Comparison of ENCODE assay signal across 21 mouse cellular contexts in genomic region chr3:94368631-94369030, GRCm38 (mm10). TPM values are rescaled to one million over a fixed set of nuclear protein-coding genes. Genes with fewer than 3 reads are reported as not detected.
"Had no signal": no experiment of that assay in that cellular context is flagged by ENCODE, and none has a peak within 500 bp of the region (broad histone marks: within the 10 kb centered on the region; RNA-seq: fewer than 3 reads in every experiment).

No protein-coding gene starts in this region.

- ATAC-seq: intestine, postnatal 0 days; liver, postnatal 0 days; midbrain, embryonic 15.5 days had no signal

- H3K4me3 ChIP-seq: left cerebral cortex, adult 2 months; limb, embryonic 10.5 days; liver, embryonic 13.5 days; lung, embryonic 15.5 days; megakaryocyte, embryonic 14.5 days; midbrain, embryonic 15.5 days; neural tube, embryonic 13.5 days; stomach, embryonic 15.5 days had no signal

- H3K27me3 ChIP-seq: stomach, embryonic 15.5 days had no signal

- DNase-seq: kidney, adult 8-10 months; kidney, postnatal 25 days; liver, embryonic 13.5 days; liver, postnatal 0 days; lung, postnatal 14 days; retina, postnatal 1 day; right cerebral cortex, postnatal 4 days had no signal

- H3K27ac ChIP-seq: left cerebral cortex, adult 2 months; limb, embryonic 10.5 days; liver, embryonic 13.5 days; macrophage; midbrain, embryonic 15.5 days; neural tube, embryonic 13.5 days; stomach, embryonic 15.5 days had no signal

- H3K36me3 ChIP-seq: limb, embryonic 10.5 days; liver, embryonic 13.5 days; lung, embryonic 15.5 days; midbrain, embryonic 15.5 days; neural tube, embryonic 13.5 days; stomach, embryonic 15.5 days had no signal

RNA-seq across cellular contexts. Expression of gene Rorc, which starts 4.0 kb away (rescaled TPM):
- polyA plus RNA-seq: macrophage had no signal

RNA-seq across cellular contexts. Expression of gene C2cd4d, which starts 6.4 kb away (rescaled TPM):
- total RNA-seq: monocyte, adult 5-6 weeks had no signal
- polyA plus RNA-seq: liver, embryonic 13.5 days; macrophage had no signal

RNA-seq across cellular contexts. Expression of gene Them5, which starts 26.7 kb away (rescaled TPM):
- total RNA-seq: layer of hippocampus, postnatal 25 days; left cerebral cortex, adult 2 months; left cerebral cortex, postnatal 14 days; monocyte, adult 5-6 weeks had no signal
- polyA plus RNA-seq: intestine, postnatal 0 days; kidney, embryonic 16.5 days; limb, embryonic 10.5 days; liver, embryonic 13.5 days; liver, postnatal 0 days; macrophage; midbrain, embryonic 15.5 days; neural tube, embryonic 13.5 days; spleen, adult 2 months had no signal

RNA-seq across cellular contexts. Expression of gene Lingo4, which starts 29.7 kb away (rescaled TPM):
- total RNA-seq: monocyte, adult 5-6 weeks had no signal
- polyA plus RNA-seq: limb, embryonic 10.5 days; macrophage had no signal
